Mouse (Mus musculus) embryonic fibroblast, embryonic 13.5 days (primary cell): ENCODE results near the gene Prkcd. TPM values are rescaled to one million over a fixed set of nuclear protein-coding genes. Genes with fewer than 3 reads are reported as not detected.

Source experiments
- H3K27ac ChIP-seq: 2 replicates; pipeline ENCODE4 v1.5.1; 2012; ENCODE audit warnings: low read length, control low read depth, inconsistent platforms; ENCODE audit not compliant: insufficient read depth
- H3K4me1 ChIP-seq: 2 replicates; pipeline ENCODE4 v1.6.1; 2011; ENCODE audit warnings: low read length; ENCODE audit not compliant: control insufficient read depth, insufficient read depth
- H3K4me3 ChIP-seq: 2 replicates; pipeline ENCODE4 v1.5.1; 2011; ENCODE audit warnings: mild to moderate bottlenecking, control low read depth, low read length; ENCODE audit not compliant: insufficient read depth
- CTCF ChIP-seq: IDR thresholded peaks from 2 replicates; pipeline ENCODE4 v1.5.1; 2011; ENCODE audit warnings: mild to moderate bottlenecking, control low read depth, low read length, moderate library complexity, borderline replicate concordance; ENCODE audit not compliant: insufficient read depth
- POLR2A ChIP-seq: IDR thresholded peaks from 2 replicates; pipeline ENCODE4 v1.6.1; 2011; ENCODE audit warnings: low read depth, mild to moderate bottlenecking, control low read depth, low read length, moderate library complexity
- polyA plus RNA-seq: library from polyadenylated mRNA; stranded (reverse); fragments of >200 nt; gene quantifications from 2 replicates; pipeline ENCODE4 v1.2.4, GENCODE M21; 2011; ENCODE audit warnings: low read depth; ENCODE audit not compliant: missing spikeins, insufficient read length

Gene Prkcd
- polyA plus RNA-seq, 1 experiment = 56.9 TPM

GRCm38 (mm10) chr14:30593279-30594091 is 32.5 kb downstream of the Prkcd start:
- H3K4me1 ChIP-seq = peaks cover 17% of the 10 kb centered on the region
- no peak overlapping the region for H3K4me3 ChIP-seq
- peak; percentile 3; the same call in 1 of the 2 replicates for TF ChIP-seq CTCF
- peak; percentile 16 for TF ChIP-seq POLR2A
- H3K27ac ChIP-seq = peak overlapping the region; percentile 92

DNA sequence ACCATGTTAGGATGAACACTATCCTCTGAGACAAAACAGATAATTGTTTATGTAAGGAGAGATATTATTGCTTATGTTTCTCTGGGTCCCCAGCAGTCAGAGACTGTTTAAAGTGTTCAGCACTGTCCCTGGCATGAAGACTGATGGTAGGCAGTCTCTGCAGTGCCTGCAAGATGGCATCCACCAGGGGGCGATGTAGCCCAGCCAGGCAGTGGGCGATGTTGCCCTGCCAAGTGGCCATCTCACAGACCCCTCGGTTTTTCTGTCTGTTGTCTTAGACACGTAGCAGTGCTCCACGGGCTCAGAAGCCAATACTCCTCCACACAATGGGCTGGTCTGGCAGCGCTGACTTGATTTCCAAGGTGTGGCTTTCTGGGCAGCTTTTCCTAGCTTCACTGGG is 34.6 kb downstream of the Prkcd start:
- Histone ChIP-seq H3K4me3 (no peak overlapping the region), H3K4me1 (peaks cover 24% of the 10 kb centered on the region), H3K27ac (no peak overlapping the region)
- TF ChIP-seq POLR2A (no peak), CTCF (peak; percentile 97)

- peaks cover 24% of the 10 kb centered on the region for H3K4me1 ChIP-seq
- H3K27ac ChIP-seq = no peak overlapping the region
- H3K4me3 ChIP-seq = no peak overlapping the region
- TF ChIP-seq POLR2A (no peak), CTCF (no peak)
These were observed 35.1 kb downstream of the Prkcd start for GRCm38 (mm10) chr14:30590918-30591317.

DNA sequence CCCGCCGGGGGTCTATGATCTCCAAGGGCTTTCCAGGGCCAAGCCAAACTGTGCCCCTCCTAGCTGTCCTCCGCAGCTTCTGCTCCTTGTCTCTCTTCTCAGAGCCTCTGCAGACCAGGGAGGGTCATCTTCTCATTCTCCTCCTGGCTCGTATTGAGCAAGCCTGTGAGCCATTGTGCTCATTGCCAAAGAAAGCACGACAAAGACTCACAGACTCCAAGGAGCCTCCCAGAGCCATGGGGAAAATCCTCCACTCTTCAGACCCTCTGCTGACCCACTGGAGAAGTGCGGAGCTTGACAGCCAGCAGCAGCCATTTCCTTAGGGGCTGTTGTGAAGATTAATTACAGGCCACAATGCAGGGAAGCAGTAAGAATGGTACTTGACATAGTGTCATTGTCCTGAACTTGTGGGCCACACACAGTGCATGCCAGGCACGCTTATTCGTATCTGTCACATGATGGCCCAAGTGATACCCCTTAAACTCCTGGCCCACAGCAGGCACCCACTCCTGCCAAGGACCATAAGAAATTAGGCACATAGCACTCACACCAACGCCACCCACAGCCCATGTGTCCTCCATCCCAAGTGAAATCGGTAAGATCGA is 35.9 kb downstream of the Prkcd start:
- Histone ChIP-seq H3K4me3 (no peak overlapping the region), H3K27ac (no peak overlapping the region), H3K4me1 (peaks cover 24% of the 10 kb centered on the region)
- no peak for TF ChIP-seq CTCF
- no peak for TF ChIP-seq POLR2A

- H3K4me3 ChIP-seq = no peak overlapping the region
- TF ChIP-seq POLR2A (no peak), CTCF (no peak)
- H3K4me1 ChIP-seq = peaks cover 11% of the 10 kb centered on the region; the same call in 1 of the 2 replicates
- no peak overlapping the region for H3K27ac ChIP-seq
These were observed 39.1 kb downstream of the Prkcd start for GRCm38 (mm10) chr14:30586780-30587461.

DNA sequence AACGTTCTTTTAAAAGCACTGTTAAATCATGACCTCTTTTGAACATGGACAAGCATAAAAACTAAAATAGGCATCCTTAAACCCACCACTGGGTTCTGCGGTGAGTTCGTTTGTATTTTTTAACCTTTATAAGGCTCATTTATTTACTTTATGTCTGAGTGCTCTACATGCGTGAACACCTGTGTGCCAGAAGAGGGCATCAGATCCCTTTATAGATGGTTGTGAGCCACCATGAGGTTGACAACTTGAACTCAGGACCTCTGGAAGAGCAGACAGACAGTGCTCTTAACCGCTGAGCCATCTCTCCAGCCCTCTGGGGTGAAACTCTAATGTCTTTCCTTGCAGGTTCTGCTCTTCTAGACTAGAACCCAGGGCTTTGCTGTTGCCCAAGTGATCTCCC is 40.7 kb downstream of the Prkcd start:
- TF ChIP-seq CTCF = no peak
- no peak for TF ChIP-seq POLR2A
- Histone ChIP-seq H3K27ac (no peak overlapping the region), H3K4me1 (peaks cover 11% of the 10 kb centered on the region; the same call in 1 of the 2 replicates), H3K4me3 (no peak overlapping the region)

GRCm38 (mm10) chr14:30584497-30585251 is 41.3 kb downstream of the Prkcd start:
- Histone ChIP-seq H3K27ac (no peak overlapping the region), H3K4me3 (no peak overlapping the region), H3K4me1 (peaks cover 11% of the 10 kb centered on the region; the same call in 1 of the 2 replicates)
- no peak for TF ChIP-seq POLR2A
- no peak for TF ChIP-seq CTCF

DNA sequence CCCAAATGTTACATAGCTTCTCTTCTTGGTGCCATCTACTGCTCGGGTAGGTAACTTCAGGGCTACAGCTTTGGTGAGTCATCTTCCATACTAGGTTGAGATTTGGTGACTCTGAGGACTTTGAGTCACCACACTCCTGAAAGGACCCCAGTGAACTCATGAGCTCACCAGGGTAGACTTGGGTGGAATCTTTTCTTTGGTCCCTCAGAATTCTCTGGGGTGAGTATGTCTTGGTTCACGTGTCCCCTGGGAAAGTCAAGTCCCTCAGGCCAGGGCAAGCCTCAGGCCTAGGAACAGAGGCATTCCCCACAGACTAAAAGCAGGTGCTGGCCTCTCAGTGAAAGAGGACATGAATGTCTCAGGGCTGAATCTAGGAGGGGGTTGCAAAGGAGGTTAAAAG is 41.9 kb downstream of the Prkcd start:
- TF ChIP-seq POLR2A = no peak
- TF ChIP-seq CTCF = no peak
- Histone ChIP-seq H3K27ac (no peak overlapping the region), H3K4me3 (no peak overlapping the region), H3K4me1 (peaks cover 11% of the 10 kb centered on the region; the same call in 1 of the 2 replicates)

GRCm38 (mm10) chr14:30581238-30581637 is 44.8 kb downstream of the Prkcd start:
- Histone ChIP-seq H3K4me1 (peaks cover 4% of the 10 kb centered on the region; the same call in 1 of the 2 replicates), H3K4me3 (no peak overlapping the region), H3K27ac (no peak overlapping the region)
- TF ChIP-seq CTCF (no peak), POLR2A (no peak)
